Mouse (Mus musculus): ENCODE results near the gene Rsg1.

Rsg1 gene

GRCm38 (mm10) chr4:141272878-141273277, 59.1 kb downstream of the Rsg1 start:
- peak; percentile 80 for DNase-seq (ENCODE audit: extremely low read depth, insufficient read length, low spot score)

GRCm38 (mm10) chr4:141273296-141273695, 59.5 kb downstream of the Rsg1 start:
- DNase-seq (ENCODE audit: extremely low read depth, insufficient read length, low spot score): peak; percentile 87

- DNase-seq (ENCODE audit: extremely low read depth, insufficient read length, low spot score): peak; percentile 89
These were observed 61.0 kb downstream of the Rsg1 start for GRCm38 (mm10) chr4:141274485-141275341.

Measured in 3134 (cell line).